Mouse (Mus musculus): ENCODE data around the gene Gbgt1.

The Gbgt1 gene

GRCm38 (mm10) chr2:28532938-28533771 lies 36.5 kb downstream of the Gbgt1 start:
- DNase-seq: peak; percentile 78

GRCm38 (mm10) chr2:28533901-28534435 lies 37.3 kb downstream of the Gbgt1 start:
- no peak for DNase-seq

DNA sequence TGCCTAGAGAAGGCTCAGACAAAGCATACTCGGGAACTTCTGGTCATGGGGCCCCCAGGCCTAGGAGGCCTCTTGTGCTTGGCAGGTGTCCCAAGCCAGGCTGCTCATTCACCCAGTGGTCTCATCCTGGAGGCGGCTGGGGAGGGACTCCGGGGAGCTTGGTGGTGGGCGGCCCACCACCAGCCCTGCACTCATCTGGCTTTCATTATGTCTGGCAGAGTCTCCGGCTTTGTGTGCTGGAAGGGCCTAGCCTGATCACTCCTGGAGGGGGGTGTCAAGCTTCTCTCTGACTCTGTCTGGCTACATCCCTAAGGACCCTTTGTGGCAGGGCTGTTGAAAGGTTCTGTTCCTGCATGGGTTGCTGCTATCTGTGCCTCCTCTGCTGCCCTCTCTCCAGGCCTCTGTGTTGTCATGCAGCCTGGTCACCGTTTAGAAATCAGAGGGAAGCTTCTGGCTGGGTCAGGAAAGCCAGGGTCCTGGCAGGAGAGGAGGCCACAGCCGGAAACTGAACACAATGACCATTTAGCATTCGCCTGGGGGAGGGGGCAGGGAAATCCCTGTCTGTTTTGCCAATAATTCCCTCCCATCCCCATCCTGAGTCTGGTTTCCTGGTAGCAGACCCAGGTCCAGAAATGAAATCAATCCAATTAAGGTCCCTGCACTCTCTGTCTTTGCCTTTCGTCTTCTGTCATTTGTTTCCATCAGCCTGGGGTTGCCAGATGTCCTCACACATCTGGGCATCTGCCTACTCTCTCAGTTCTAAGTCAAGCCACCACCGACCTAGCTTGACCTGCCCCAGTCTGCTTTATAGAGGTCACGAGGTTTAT lies 38.0 kb downstream of the Gbgt1 start:
- no peak for DNase-seq

- DNase-seq: no peak
Measured at GRCm38 (mm10) chr2:28535263-28535540, 38.5 kb downstream of the Gbgt1 start.

DNA sequence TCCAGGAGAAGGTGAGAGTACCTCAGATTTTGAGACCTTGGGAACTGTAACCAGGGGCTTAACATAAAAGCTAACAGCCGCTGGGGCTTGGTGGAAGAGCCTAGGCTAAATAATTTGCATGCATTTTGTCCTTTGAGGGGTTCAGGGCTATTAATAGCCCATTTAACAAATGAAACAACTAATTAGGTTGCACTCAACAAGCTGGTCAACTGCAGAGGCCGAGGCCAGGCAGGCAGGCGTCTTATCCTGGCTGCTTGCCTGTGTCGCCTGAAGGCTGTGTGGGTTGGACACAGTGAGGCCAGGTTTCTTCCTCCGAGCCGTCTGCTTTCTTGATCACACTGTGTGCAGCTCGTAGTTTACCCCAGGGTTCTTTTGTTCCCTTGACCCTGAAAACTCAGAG lies 39.0 kb downstream of the Gbgt1 start:
- DNase-seq: no peak

GRCm38 (mm10) chr2:28536166-28536565 lies 39.5 kb downstream of the Gbgt1 start:
- no peak for DNase-seq

DNA sequence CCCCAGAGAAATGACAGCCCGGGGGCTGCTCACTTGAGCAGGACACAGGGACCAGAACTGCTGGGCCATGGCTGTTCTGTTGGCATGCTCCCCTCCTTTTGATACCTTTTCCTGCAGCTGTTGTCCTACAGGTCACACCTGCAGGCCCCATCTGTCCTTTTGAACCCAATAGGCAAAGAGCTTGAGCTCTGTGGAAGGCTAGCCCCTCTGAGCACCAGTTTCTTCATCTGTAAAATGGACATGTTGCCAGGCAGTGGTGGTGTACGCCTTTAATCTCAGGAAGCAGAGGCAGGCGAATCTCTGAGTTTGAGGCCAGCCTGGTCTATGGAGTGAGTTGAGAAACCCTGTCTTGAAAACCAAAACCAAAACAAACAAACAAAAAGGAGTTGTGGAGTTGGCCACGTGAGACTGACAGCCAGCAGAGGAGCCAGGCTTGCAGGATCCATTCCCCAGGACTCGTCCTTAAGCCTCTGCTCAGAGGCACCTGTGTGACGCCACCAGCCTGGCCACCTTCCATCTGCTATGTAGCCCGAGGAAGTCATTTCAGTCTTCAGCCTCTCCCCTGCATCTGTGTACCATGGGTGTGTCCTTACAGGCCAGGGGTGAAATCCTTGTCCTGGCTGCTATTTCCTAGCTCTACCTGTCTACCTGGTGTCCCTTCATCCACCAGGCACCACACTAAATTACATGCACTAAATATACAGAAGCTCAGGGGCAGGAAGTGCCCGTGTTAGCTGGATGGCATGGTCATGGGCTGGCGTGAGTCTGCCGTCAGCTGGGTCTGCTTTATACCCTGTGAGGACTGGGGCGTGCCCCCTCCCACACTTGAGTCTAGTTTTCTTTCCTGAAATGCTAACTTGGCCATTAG lies 40.3 kb downstream of the Gbgt1 start:
- DNase-seq: no peak

- DNase-seq: no peak
Measured at GRCm38 (mm10) chr2:28537634-28537920, 40.9 kb downstream of the Gbgt1 start.

DNA sequence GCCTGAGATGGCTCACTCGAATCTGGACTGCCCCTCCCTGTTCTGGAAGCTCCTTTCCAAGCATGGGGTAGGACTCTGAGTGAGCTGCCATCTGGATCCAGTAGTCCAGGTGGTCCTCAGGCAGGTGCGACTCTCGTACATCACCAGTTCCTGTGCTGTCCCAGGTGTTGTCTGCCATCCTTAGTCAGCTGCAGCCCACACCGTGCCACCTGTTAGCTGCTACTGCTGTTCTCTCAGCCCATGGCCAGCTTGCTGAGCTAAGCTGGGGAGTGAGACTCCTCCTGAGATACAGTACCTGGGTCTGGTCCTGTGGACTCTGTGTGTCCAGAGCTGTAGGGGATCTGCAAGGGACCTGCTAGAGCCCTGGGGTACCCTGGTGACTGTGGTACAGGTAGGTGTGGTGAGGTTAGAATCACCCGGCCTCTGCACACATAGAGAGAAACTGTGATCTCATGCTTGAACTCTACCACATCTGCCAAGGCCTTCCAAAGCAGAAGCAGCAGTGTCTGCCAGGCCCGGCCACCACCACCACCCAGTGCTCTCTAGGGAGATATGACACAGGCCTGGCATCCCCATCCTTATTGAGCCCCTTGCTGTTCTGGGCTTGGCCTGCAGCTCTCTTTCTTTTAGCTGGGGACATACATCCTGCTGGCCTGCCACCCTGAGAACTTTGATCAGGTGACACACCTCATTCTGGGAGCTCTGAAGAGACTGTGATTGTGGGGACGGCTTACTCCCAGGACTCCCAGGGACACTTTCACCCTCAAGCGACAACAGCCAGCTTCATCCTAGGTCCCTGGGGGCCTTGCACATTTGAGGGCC lies 41.5 kb downstream of the Gbgt1 start:
- no peak for DNase-seq

GRCm38 (mm10) chr2:28538817-28539128 lies 42.1 kb downstream of the Gbgt1 start:
- DNase-seq: no peak

- peak; percentile 25 for DNase-seq
Measured at GRCm38 (mm10) chr2:28539206-28539605, 42.5 kb downstream of the Gbgt1 start.

GRCm38 (mm10) chr2:28539949-28540348 lies 43.3 kb downstream of the Gbgt1 start:
- peak; percentile 55 for DNase-seq

DNA sequence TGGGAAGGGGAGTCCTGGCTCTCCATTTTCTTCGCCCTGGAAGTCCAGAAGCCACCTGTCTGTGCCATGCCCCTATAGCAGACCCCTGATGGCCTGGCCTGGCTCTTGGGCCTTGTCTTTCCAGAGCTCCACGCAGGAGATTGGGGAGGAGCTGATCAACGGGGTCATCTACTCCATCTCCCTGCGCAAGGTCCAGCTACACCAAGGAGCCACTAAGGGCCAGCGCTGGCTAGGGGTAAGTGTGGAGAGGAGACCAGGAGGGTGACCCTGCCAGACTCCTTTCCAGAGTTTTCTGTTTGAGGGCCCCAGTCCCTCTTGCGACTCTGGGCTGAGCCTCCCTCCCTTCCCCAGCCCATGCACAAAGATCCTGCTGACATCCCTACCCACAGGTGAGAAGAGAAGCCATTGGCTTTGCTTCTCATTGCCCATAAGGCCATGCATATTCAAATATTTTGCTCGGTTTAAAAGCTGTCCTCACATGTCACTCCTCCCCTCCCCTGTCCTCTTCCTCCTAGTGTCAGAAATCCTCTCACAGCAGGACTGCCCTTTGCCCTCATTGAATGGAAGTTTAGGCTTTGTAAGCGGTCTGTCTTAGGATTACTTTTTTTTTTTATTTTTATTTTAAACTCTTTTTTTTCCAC lies 44.0 kb downstream of the Gbgt1 start:
- DNase-seq: no peak

- no peak for DNase-seq
Measured at GRCm38 (mm10) chr2:28543894-28544293, 47.2 kb downstream of the Gbgt1 start.

GRCm38 (mm10) chr2:28545976-28546375 lies 49.3 kb downstream of the Gbgt1 start:
- no peak for DNase-seq

DNA sequence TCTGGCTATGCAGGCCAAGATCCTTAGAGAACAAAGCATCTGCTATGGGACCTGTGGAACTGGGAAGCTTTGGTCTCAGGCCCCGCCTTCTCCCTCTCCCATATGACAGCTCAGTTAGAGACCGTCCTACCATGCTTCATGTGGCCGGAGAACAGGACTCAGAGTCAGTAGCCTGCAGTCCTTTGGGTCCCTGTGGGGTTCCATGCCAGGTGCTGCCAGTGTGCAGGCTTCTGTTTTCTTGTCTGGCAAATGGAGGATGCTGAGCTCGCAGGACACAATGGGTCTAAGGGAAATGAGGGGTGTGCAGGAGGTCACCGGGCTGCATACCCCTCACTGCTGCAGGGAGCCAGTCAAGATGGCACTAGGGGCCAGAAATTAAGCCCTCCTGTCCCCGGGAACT lies 49.9 kb downstream of the Gbgt1 start:
- DNase-seq: no peak

- peak; percentile 87 for DNase-seq
Measured at GRCm38 (mm10) chr2:28547237-28548172, 50.8 kb downstream of the Gbgt1 start.

GRCm38 (mm10) chr2:28549157-28549556 lies 52.5 kb downstream of the Gbgt1 start:
- DNase-seq: no peak

DNA sequence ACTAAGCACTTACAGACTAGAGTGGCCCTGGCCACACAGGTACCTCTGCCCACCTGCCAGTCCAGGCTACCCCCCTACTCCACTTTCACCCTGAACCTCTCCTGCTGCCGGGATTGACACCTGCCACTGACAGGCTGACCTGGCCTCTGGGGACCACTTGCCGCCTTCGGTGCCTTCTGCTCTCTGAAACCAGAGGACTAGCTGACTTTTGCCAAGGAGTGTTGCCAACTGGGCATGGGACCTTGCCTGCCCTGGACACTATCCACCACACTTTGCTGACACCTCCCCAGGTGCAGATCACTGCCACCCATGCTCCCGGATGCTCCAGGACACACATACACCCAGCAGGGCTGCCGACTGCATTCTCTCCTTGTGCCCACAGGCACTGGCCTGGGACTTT lies 55.6 kb downstream of the Gbgt1 start:
- DNase-seq: no peak

Data from thymus, postnatal 14 days (tissue).